Mouse (Mus musculus) heart, embryonic 11.5 days (tissue): ENCODE measurements at regions not wholly inside any gene's neighbourhood (a gene's known extent, or its start where the extent isn't known, plus 50 kb on each side); places are given as distances from the start of the nearest gene placed in this dataset.

ENCODE experiments used
- ATAC-seq: fragments of 200-750 bp; cut with Nextera tagmentation; replicated peaks from 2 replicates; pipeline ENCODE4 v1.8.0; 2017; ENCODE audit warnings: moderate library complexity; ENCODE audit not compliant: insufficient number of reproducible peaks, low FRiP score, low TSS enrichment
- H3K27ac ChIP-seq: fragments of 300-500 bp; sonication (generic); 2 replicates; pipeline ENCODE4 v1.5.1; 2014; ENCODE audit warnings: mild to moderate bottlenecking, low read depth, low read length
- H3K27me3 ChIP-seq: fragments of 300-500 bp; sonication (generic); 2 replicates; pipeline ENCODE4 v1.6.1; 2014; ENCODE audit warnings: mild to moderate bottlenecking, low read length, mixed read lengths; ENCODE audit not compliant: control insufficient read depth, insufficient read depth
- H3K36me3 ChIP-seq: fragments of 300-500 bp; sonication (generic); 2 replicates; pipeline ENCODE4 v1.6.1; 2014; ENCODE audit warnings: mild to moderate bottlenecking, low read length, moderate library complexity, mixed read lengths; ENCODE audit not compliant: control insufficient read depth, insufficient read depth
- H3K4me1 ChIP-seq: fragments of 300-500 bp; sonication (generic); 2 replicates; pipeline ENCODE4 v1.6.1; 2014; ENCODE audit warnings: low read length; ENCODE audit not compliant: control insufficient read depth, insufficient read depth
- H3K4me2 ChIP-seq: fragments of 300-500 bp; sonication (generic); 2 replicates; pipeline ENCODE4 v1.6.1; 2014; ENCODE audit warnings: mild to moderate bottlenecking, moderate library complexity
- H3K4me3 ChIP-seq: fragments of 300-500 bp; sonication (generic); 2 replicates; pipeline ENCODE4 v1.5.1; 2014; ENCODE audit warnings: low read depth, low read length
- H3K9ac ChIP-seq: fragments of 300-500 bp; sonication (generic); 2 replicates; pipeline ENCODE4 v1.6.1; 2014; ENCODE audit warnings: mild to moderate bottlenecking, low read depth, low read length, moderate library complexity
- H3K9me3 ChIP-seq: fragments of 300-500 bp; sonication (generic); replicated peaks from 2 replicates; pipeline ENCODE4 v1.6.1; 2016; ENCODE audit warnings: low read length; ENCODE audit not compliant: control insufficient read depth
- WGBS: fragments of 180-500 bp; shearing (Covaris S2); extraction: QIAGEN DNeasy Blood & Tissue Kit; methylation state at CpG from one replicate; pipeline ENCODE4 v1.1.7; 2014; ENCODE audit not compliant: insufficient replicate concordance; 5-methylcytosine and 5-hydroxymethylcytosine counted together

DNA sequence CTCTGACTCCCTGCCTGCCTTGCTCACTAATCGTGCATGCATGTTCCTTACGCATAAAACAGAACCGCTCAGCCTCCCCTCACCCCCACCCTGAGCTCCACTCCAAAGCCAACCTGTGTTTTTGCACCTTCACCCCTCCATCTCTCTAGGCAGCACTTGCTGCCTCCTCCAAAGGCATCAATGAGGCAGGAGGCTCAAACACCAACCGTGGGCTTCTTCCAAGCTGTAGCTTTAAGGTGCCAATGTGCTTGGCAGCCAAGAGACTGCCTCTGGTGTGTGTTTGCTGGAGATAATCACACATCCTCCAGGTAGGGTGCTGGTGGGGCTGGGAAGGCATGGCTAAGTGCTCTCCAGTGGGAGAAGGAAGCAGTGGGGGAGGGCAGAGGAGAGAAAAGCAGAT is 193.3 kb downstream of the Rplp1 start:
- Histone ChIP-seq H3K9me3 (no peaks in the 10 kb centered on the region), H3K27ac (no peak overlapping the region), H3K27me3 (peaks cover 4% of the 10 kb centered on the region; the same call in 1 of the 2 replicates), H3K36me3 (no peaks in the 10 kb centered on the region), H3K9ac (no peak overlapping the region), H3K4me3 (no peak overlapping the region), H3K4me1 (no peaks in the 10 kb centered on the region), H3K4me2 (no peak overlapping the region)
- ATAC-seq, result no peak
- WGBS, result 58% methylated on average over 4 of the region's 4 CpGs

DNA sequence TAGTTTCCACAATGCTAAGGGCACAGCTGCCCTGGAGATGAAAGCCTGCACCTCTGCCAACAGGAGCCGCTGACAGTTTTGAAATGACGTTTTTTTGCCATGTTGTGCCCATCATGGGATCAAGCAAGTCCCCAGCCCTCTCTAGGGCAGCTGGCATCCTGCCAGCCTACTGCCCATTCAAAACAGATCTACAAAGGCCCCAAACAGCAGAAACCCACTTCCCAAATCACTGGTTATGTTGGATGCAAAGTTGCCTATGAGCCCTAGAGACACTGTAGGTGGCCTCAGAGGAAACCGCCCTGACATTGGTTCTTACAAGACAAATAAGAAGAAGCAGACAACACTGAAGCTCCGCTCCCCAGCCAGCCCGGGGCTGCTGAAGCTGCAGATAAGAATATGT is 194.1 kb downstream of the Rplp1 start:
- WGBS, result 57% methylated on average over 5 of the region's 5 CpGs
- Histone ChIP-seq H3K27ac (no peak overlapping the region), H3K9me3 (no peaks in the 10 kb centered on the region), H3K36me3 (no peaks in the 10 kb centered on the region), H3K4me1 (no peaks in the 10 kb centered on the region), H3K4me3 (no peak overlapping the region), H3K4me2 (no peak overlapping the region), H3K9ac (no peak overlapping the region), H3K27me3 (peaks cover 7% of the 10 kb centered on the region; the same call in 1 of the 2 replicates)
- ATAC-seq, result no peak

DNA sequence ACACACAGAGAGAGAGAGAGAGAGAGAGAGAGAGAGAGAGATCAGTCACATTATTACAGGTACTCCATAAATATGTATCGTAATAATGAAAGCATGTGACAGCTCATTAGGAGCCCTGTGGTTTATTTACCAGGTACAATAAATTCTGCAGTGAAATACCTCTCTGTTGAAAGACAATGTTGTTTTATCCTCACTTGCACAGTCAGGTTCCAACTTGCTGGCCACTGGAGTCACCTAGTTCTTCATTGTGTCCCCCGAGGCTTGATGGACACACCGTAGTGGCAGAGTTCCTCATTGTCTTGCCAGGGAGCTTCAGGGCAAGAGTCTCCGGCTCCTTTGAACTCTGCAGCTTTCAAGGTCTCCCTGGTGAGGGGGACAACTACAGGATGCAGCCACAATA is 197.6 kb downstream of the Rplp1 start:
- Histone ChIP-seq H3K4me2 (no peak overlapping the region), H3K4me1 (no peaks in the 10 kb centered on the region), H3K27me3 (peaks cover 10% of the 10 kb centered on the region; the same call in 1 of the 2 replicates), H3K27ac (no peak overlapping the region), H3K9ac (no peak overlapping the region), H3K36me3 (no peaks in the 10 kb centered on the region), H3K9me3 (no peaks in the 10 kb centered on the region), H3K4me3 (no peak overlapping the region)
- 71% methylated on average over 4 of the region's 4 CpGs for WGBS
- no peak for ATAC-seq

DNA sequence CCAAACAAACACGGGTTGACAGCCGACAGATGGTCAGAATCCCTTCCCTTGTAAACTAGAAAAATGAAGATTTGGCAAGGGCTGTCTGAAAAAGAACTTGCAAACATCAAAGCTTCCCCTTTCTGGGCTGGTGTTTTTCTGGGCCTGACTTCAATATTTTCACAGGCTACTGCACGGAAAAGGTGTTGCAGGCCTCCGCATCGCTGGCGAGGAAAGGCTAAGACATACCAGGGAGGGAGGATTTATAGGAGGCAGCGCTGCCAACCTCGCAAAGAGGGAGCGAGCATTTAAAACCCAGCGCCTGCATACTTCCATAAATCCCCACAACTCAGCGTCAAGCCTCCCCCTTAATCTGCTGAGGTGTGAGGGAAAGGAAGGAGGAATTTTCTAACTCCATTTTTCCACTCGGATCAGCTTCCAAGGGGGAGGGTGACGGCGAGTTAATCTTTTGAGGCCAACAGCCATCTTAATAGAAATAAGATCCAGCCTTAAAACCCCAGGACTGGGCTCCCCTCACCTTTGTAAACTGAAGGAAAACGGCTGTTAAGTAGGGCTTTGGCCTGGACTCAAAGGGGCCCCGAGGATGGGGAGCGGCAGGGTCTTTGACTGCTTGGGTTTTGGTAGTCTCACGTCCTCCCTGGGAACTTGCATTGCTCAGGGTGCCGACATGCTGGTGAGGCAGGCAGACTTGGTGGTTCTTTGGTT is 199.9 kb downstream of the Rplp1 start:
- Histone ChIP-seq H3K9ac (no peak overlapping the region), H3K4me3 (no peak overlapping the region), H3K36me3 (no peaks in the 10 kb centered on the region), H3K4me1 (no peaks in the 10 kb centered on the region), H3K9me3 (no peaks in the 10 kb centered on the region), H3K27ac (no peak overlapping the region), H3K27me3 (peaks cover 6% of the 10 kb centered on the region; the same call in 1 of the 2 replicates), H3K4me2 (no peak overlapping the region)
- WGBS, result 37% methylated on average over 19 of the region's 19 CpGs
- no peak for ATAC-seq

DNA sequence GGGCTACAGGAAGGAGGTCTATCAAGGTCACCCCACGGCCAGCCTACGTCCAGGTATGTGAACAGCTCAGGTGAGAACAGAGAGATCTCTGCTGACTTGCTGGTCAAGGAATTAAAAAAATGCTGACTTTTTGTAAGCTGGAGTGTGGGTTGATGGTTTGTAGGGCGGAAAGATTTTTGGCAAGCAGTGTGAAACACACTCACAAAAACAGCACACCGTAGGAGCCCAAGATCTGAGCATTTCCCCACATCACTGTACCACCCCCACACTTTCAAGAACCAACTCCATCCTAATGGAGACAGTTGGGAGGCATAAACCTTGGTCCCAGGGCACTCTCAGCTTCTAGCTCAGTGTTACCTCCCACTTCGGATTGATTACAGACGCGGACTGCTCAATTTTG is 200.5 kb downstream of the Rplp1 start:
- no peak for ATAC-seq
- Histone ChIP-seq H3K9me3 (no peaks in the 10 kb centered on the region), H3K4me3 (no peak overlapping the region), H3K36me3 (no peaks in the 10 kb centered on the region), H3K27me3 (peaks cover 6% of the 10 kb centered on the region; the same call in 1 of the 2 replicates), H3K4me2 (no peak overlapping the region), H3K4me1 (no peaks in the 10 kb centered on the region), H3K27ac (no peak overlapping the region), H3K9ac (no peak overlapping the region)
- WGBS, result 79% methylated on average over 7 of the region's 7 CpGs

DNA sequence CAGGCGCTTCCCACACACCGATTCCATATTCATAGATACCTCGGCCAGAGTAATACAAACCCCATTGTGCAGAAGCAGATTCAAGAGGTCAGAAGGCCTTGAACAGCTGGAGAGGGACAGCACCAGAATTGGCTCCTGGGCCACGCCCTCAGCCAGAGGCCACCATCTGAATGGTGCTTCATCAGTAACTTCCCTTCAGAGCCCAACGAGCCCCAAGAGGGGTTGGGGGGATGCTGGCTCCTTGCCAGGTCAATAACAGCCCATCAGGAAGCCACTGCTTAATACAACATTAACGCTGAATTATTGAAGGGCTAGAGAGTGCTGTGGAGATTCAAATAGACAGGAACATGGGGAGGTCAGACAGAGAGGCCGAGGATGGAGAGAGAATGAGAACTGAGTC is 203.0 kb downstream of the Rplp1 start:
- H3K9me3 ChIP-seq, result no peaks in the 10 kb centered on the region
- no peaks in the 10 kb centered on the region for H3K36me3 ChIP-seq
- H3K4me1 ChIP-seq, result no peaks in the 10 kb centered on the region
- no peak overlapping the region for H3K4me3 ChIP-seq
- peaks cover 6% of the 10 kb centered on the region; the same call in 1 of the 2 replicates for H3K27me3 ChIP-seq
- H3K9ac ChIP-seq, result no peak overlapping the region
- no peak overlapping the region for H3K27ac ChIP-seq
- ATAC-seq, result no peak
- WGBS, result 61% methylated on average over 7 of the region's 7 CpGs
- no peak overlapping the region for H3K4me2 ChIP-seq

DNA sequence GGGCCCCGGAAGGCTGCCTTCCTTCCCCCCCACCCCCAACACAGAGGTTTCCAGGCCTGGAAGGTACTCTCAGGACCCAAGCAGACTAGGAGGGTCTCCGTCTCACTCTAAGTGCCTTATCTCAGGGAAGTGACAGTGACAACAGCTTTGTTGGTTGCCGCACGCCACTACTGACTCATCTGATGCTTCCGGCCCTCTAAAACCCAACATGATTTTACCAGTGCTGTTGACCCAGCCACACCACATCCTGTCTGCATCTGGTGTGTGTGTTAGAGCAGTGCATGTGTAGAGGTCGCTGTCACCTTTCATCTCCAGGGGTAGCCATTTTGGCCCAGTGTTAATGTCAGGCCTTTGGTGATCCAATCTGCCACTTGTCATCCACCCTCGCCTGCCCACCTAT is 206.5 kb downstream of the Rplp1 start:
- no peak overlapping the region for H3K4me3 ChIP-seq
- ATAC-seq, result no peak
- H3K36me3 ChIP-seq, result no peaks in the 10 kb centered on the region
- no peaks in the 10 kb centered on the region for H3K4me1 ChIP-seq
- H3K9me3 ChIP-seq, result no peaks in the 10 kb centered on the region
- H3K27ac ChIP-seq, result no peak overlapping the region
- 42% methylated on average over 7 of the region's 7 CpGs for WGBS
- no peak overlapping the region for H3K9ac ChIP-seq
- no peaks in the 10 kb centered on the region; the same call in 1 of the 2 replicates for H3K27me3 ChIP-seq
- no peak overlapping the region for H3K4me2 ChIP-seq

DNA sequence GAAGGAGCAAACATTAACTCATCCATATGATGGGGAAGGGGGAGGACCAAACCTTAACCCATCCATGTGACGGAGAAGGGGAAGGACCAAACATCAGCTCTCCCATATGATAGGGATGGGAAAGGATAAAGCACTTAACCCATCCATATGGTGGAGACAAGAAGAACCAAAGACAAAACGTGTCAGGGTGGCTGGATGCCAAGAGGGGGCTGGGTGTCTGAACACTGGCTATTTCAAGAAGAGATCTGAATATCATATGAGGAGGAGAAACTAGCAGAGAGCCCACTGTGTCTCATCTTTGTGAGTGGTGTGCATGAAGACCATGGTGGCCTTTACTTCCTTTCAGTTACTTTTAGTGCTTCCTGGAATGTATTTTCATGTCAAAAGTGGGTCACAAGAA is 207.0 kb downstream of the Rplp1 start:
- 68% methylated on average over 2 of the region's 2 CpGs for WGBS
- no peaks in the 10 kb centered on the region for H3K4me1 ChIP-seq
- ATAC-seq, result no peak
- H3K4me3 ChIP-seq, result no peak overlapping the region
- no peaks in the 10 kb centered on the region for H3K36me3 ChIP-seq
- no peaks in the 10 kb centered on the region; the same call in 1 of the 2 replicates for H3K27me3 ChIP-seq
- H3K27ac ChIP-seq, result no peak overlapping the region
- H3K9ac ChIP-seq, result no peak overlapping the region
- no peaks in the 10 kb centered on the region for H3K9me3 ChIP-seq
- no peak overlapping the region for H3K4me2 ChIP-seq

DNA sequence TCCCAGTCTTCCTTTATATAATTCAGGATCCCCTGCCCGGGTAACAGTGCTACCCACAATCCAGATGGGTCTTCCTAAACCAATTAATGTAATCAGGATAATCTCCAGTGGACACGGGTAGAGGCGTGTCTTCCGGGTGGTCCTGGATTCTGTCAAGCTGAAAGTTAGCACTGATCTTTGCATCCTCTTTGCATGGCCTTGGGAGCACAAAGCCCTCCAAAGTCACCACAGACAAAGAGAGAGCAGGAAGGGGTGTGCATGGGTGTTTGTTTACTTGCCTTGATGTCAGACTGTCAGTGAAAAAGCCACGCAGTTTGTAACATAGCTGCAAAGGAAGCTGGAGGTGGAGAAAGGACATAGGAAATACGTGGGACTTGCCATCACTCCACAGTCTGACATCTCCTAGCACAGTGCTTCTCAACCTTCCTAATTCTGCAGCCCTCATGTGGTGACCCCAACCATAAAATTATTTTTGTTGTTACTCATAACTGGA is 208.0 kb downstream of the Rplp1 start:
- Histone ChIP-seq H3K27ac (no peak overlapping the region), H3K9ac (no peak overlapping the region), H3K36me3 (no peaks in the 10 kb centered on the region), H3K9me3 (no peaks in the 10 kb centered on the region), H3K4me1 (no peaks in the 10 kb centered on the region), H3K4me2 (no peak overlapping the region), H3K4me3 (no peak overlapping the region), H3K27me3 (peaks cover under 1% of the 10 kb centered on the region)
- no peak for ATAC-seq
- 63% methylated on average over 6 of the region's 6 CpGs for WGBS
